Mouse (Mus musculus) cerebellum, adult 2 months (tissue): ENCODE results near the gene Clcn2. TPM values are rescaled to one million over a fixed set of nuclear protein-coding genes. Genes with fewer than 3 reads are reported as not detected.
A peak's percentile ranks its signal among the peaks of the same experiment; 100 is the strongest.
"Not testable (repeated sequence)": the region's sequence is repeated elsewhere in the genome, so short reads cannot be mapped to it uniquely, and the experiment has no call there.

ENCODE experiments used
- DNase-seq, 2 experiments: peaks; one replicate each; pipeline ENCODE4 v3.0.0; 2021
- H3K27ac ChIP-seq: fragments of 200-500 bp; 2 replicates; pipeline ENCODE4 v1.5.1; 2012; ENCODE audit warnings: low read length, control low read depth, inconsistent platforms; ENCODE audit not compliant: insufficient read depth
- H3K27me3 ChIP-seq: fragments of 200-500 bp; 2 replicates; pipeline ENCODE4 v1.6.1; 2012; ENCODE audit warnings: inconsistent platforms, mild to moderate bottlenecking, low read length, moderate library complexity; ENCODE audit not compliant: control insufficient read depth, insufficient read depth
- H3K4me1 ChIP-seq: fragments of 200-500 bp; 2 replicates; pipeline ENCODE4 v1.6.1; 2011; ENCODE audit warnings: low read length; ENCODE audit not compliant: control insufficient read depth, insufficient read depth
- H3K4me3 ChIP-seq: fragments of 200-500 bp; replicated peaks from 2 replicates; pipeline ENCODE3; 2011; ENCODE audit warnings: mild to moderate bottlenecking, low read depth, low read length, control low read depth; ENCODE audit not compliant: insufficient read depth
- CTCF ChIP-seq: fragments of 200-500 bp; IDR thresholded peaks from 2 replicates; pipeline ENCODE4 v1.5.1; 2011; ENCODE audit warnings: low read depth, mild to moderate bottlenecking, control low read depth, low read length, moderate library complexity, borderline replicate concordance; ENCODE audit not compliant: insufficient read depth
- POLR2A ChIP-seq: fragments of 200-500 bp; IDR thresholded peaks from 2 replicates; pipeline ENCODE4 v1.6.1; 2011; ENCODE audit warnings: low read length, control low read depth, borderline replicate concordance; ENCODE audit not compliant: insufficient read depth
- WGBS: fragments of 180-500 bp; shearing (Covaris S2); methylation state at CpG from one replicate; pipeline ENCODE4 v1.1.7; 2018; 5-methylcytosine and 5-hydroxymethylcytosine counted together
- polyA plus RNA-seq: library from polyadenylated mRNA; depleted of rRNA; stranded (reverse); fragments of >200 nt; gene quantifications from 2 replicates; pipeline ENCODE4 v1.2.3, GENCODE M21; 2012; rRNA removed

Clcn2 gene
- polyA plus RNA-seq, 1 experiment: 94.4 TPM

DNA sequence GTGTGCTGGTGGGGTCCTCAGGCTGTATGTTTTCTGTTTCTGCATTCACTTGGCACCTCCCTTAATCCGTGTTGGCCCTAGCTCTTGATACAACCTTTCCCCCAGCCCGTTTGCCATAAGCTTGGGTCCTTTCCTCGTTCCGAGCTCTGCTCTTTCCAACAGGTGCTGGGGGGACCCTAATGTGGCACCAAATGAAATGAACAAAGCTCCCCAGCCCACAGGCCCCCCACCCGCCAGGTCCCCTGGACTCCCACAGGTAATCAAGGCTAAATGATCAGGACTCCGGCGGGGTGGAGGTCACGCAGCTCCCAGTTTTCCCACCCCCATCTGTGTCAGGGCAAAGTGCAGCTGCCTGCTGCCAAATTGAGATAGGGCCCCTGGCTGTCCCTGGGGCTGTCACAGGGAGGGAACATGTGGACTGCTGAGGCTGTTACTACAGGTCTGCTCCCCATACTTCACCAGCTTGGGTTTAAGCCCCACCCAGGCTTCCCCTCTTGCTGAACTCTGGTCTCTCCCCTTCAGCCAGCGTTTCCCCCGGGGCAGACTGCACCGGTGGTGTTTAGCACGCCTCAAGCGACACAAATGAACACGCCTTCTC lies 43.7 kb downstream of the Clcn2 start:
- H3K4me3 ChIP-seq: peak overlapping the region; percentile 72
- DNase-seq: peak in 1 of 2 experiments; percentile 32
- TF ChIP-seq CTCF: no peak
- no peak for TF ChIP-seq POLR2A
- no peaks in the 10 kb centered on the region for H3K27me3 ChIP-seq
- peak overlapping the region; percentile 58; the same call in 1 of the 2 replicates for H3K27ac ChIP-seq
- H3K4me1 ChIP-seq: peaks cover 19% of the 10 kb centered on the region
- WGBS: 5% methylated on average over 14 of the region's 14 CpGs

DNA sequence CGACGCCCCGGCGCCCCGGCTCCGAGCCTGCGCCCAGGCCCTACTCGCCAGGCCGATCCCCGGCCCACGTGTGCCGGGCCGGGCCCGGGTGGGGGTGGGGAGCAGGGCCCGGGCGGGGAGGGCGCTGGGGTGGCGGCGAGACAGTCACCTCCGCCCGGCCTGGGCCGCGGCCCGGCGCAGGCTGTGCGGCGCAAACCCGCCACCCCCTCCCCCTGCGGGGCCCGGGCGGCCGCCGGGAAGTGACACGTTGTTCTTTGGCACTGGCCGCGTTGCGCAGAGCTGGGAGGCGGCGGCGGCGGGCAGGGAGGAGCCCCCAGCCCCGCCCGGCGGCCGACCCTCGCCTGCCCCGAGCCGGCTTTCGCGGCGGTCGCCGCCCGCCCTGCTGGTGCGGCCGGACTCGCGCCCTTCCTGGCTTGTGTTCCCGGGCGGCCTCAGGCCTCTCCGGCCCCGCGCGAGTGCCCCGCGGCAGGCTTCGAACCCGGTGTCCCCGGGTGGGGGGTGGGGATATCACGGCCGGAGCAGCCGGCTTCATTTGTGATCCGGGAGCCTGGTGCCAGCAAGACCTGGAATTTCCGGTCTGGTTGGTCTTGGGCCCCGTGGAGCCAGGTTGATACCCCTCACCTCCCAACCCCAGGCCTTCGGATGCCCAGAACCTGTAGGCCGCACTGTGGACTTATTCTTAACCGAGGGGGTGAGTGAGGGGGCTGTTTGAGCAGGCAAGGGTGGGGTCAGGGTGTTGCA lies 44.4 kb downstream of the Clcn2 start:
- Histone ChIP-seq H3K27ac (peak overlapping the region; percentile 58), H3K27me3 (no peaks in the 10 kb centered on the region), H3K4me3 (peak overlapping the region; percentile 72), H3K4me1 (peaks cover 19% of the 10 kb centered on the region)
- DNase-seq: peak in 1 of 2 experiments; percentile 61
- 1% methylated on average over 59 of the region's 78 CpGs for WGBS
- no peak for TF ChIP-seq POLR2A

DNA sequence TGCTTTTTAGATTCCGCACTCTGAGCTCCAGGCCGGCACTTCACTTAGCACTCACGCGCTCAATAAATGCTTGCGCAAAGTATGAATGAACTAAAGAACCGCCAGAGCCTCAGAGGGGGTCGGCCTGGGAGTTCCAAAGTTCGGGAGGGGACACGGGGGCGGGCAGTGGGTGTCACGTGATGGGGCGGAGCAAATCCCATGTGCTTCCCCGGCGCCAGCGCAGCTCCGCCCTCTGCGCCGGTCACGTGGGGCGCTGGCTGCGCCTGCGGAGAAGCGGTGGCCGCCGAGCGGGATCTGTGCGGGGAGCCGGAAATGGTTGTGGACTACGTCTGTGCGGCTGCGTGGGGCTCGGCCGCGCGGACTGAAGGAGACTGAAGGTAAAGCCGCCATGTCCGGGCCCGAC lies 45.0 kb downstream of the Clcn2 start:
- TF ChIP-seq CTCF (no peak), POLR2A (peak; percentile 64)
- peak; percentile 95 to 96 for DNase-seq
- WGBS: under 1% methylated on average over 34 of the region's 38 CpGs

DNA sequence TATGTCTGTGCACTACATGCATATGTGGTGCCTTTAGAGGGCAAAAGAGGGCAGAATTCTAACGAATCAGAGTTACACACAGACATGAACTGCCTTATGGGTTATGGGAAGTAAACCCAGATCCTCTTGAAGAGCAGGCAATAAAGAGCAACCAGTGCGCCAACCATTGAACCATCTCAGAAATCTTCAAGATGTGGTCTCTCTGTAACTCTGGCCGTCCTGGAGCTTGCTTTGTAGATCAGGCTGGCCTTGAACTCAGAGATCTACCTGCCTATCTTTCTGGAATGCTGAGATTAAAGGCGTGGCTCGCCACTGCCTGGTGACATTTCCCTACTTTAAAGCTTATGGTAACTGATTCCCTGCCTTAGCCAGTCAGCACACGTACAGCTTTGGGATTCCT lies 45.7 kb downstream of the Clcn2 start:
- DNase-seq: no peak
- Histone ChIP-seq H3K4me3 (no peak overlapping the region), H3K4me1 (peaks cover 9% of the 10 kb centered on the region; the same call in 1 of the 2 replicates), H3K27ac (no peak overlapping the region), H3K27me3 (no peaks in the 10 kb centered on the region)
- TF ChIP-seq CTCF (no peak), POLR2A (no peak)
- 24% methylated on average over 6 of the region's 6 CpGs for WGBS

More for the DNA sequence above, 45.0 kb downstream of the Clcn2 start:
- H3K27ac ChIP-seq: no peak overlapping the region
- H3K4me1 ChIP-seq: peaks cover 12% of the 10 kb centered on the region; the same call in 1 of the 2 replicates
- H3K4me3 ChIP-seq: peak overlapping the region; percentile 98
- no peaks in the 10 kb centered on the region for H3K27me3 ChIP-seq

DNA sequence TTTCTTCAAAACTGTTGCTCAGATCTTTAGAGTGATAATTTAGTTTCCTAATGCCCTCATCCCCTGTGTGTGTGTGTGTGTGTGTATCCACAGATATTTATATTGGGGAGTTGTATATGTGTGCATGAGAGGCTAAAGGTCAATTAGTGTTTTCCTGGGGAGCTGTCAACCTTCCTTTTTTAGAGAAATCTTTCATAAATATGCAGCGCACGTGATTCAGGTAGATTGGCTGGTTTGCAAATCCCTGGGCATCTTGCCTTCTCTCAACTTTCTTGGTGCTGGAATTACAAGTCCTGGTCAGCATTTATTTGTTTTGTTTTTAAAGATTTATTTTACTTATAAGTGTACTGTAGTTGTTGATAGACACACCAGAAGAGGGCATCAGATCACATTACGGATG lies 47.3 kb downstream of the Clcn2 start:
- Histone ChIP-seq H3K4me1 (peaks cover 8% of the 10 kb centered on the region; the same call in 1 of the 2 replicates), H3K27me3 (no peaks in the 10 kb centered on the region), H3K4me3 (no peak overlapping the region), H3K27ac (no peak overlapping the region)
- DNase-seq: no peak
- 87% methylated on average over 3 of the region's 3 CpGs for WGBS
- TF ChIP-seq POLR2A: no peak
- TF ChIP-seq CTCF: no peak

DNA sequence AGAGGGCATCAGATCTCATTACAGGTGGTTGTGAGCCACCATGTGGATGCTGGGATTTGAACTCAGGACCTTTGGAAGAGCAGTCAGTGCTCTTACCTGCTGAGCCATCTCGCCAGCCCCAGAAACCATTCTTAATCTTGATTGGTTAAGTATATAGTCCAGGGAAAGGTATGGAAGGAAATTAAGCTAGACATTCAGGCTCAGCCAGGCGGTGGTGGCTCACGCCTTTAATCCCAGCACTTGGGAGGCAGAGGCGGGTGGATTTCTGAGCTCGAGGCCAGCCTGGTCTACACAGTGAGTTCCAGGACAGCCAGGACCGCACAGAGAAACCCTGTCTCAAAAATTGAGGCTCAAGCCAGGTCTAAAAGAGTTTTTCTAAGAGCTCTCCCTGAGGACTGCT lies 49.5 kb downstream of the Clcn2 start, which contains the start of gene Eif4g1:
Eif4g1 (plus strand) TSS at position 301 of the 400 bp plus-strand sequence.
- H3K4me3 ChIP-seq, H3K27ac ChIP-seq, H3K4me1 ChIP-seq, H3K27me3 ChIP-seq, DNase-seq: not testable (repeated sequence)
- 93% methylated on average over 4 of the region's 6 CpGs for WGBS

DNA sequence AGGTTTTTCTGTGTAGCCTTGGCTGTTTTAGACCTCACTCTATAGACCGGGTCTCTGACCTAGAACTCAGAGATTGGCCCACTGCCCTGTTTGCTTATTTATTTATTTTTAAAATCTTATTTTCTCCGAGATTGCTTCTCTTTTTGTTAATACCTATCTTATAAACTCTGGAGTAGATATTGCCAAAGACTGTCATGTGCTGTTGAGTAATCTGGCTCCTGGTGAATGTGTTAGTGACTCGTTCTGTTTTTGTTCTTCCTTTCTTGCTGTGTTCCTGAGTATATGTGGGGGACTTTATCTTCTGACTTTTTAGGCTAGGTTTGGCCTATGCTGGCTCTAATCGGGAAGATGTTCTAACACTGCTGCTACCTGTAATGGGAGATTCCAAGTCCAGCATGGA lies 59.9 kb downstream of the Clcn2 start:
- no peaks in the 10 kb centered on the region for H3K27me3 ChIP-seq
- 79% methylated on average over 4 of the region's 4 CpGs for WGBS
- no peak for DNase-seq
- TF ChIP-seq CTCF (no peak), POLR2A (no peak)
- H3K4me1 ChIP-seq: no peaks in the 10 kb centered on the region; the same call in 1 of the 2 replicates
- H3K27ac ChIP-seq: no peak overlapping the region
- H3K4me3 ChIP-seq: no peak overlapping the region

DNA sequence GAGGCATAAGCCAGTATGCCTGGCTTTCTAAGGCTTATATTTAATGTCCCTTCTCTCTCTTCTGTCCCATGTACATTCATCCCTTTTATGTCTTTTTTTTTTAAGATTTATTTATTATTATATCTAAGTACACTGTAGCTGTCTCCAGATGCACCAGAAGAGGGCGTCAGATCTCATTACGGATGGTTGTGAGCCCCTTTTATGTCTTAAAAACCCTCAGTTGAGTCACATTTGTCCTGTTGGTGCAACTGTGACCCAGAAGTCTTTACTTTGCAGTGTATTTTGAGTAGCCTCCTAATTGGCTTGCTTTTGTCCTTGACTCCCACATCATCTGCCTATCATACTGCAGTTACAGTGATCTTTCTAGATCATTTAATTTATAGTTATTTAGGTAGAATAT lies 64.2 kb downstream of the Clcn2 start:
- TF ChIP-seq CTCF: no peak
- TF ChIP-seq POLR2A: no peak
- Histone ChIP-seq H3K4me3 (peak overlapping the region; percentile 7), H3K27me3 (no peaks in the 10 kb centered on the region), H3K27ac (no peak overlapping the region), H3K4me1 (no peaks in the 10 kb centered on the region; the same call in 1 of the 2 replicates)
- no peak for DNase-seq
- WGBS: 35% methylated on average over 2 of the region's 2 CpGs

Other genes with a start within 250 kb of the Clcn2 start
- gene Eif2b5, start 218.9 kb downstream of the Clcn2 start, polyA plus RNA-seq: 52.4 and 53.3 TPM in 2 replicates
- 60.2 and 66.5 TPM in 2 replicates for gene Dvl3, start 200.8 kb downstream of the Clcn2 start, polyA plus RNA-seq
- 1,156 and 1,178 TPM in 2 replicates for gene Ap2m1, start 182.3 kb downstream of the Clcn2 start, polyA plus RNA-seq
- 107 and 112 TPM in 2 replicates for gene Abcf3, start 169.2 kb downstream of the Clcn2 start, polyA plus RNA-seq
- 46.7 and 58.1 TPM in 2 replicates for gene Vwa5b2, start 128.3 kb downstream of the Clcn2 start, polyA plus RNA-seq
- 2.1 and 2.2 TPM in 2 replicates for gene Eef1akmt4, start 106.2 kb downstream of the Clcn2 start, polyA plus RNA-seq
- not detected in 2 replicates for gene Gm49333, start 106.1 kb downstream of the Clcn2 start, polyA plus RNA-seq
- gene Alg3, start 106.0 kb downstream of the Clcn2 start, polyA plus RNA-seq: 23.5 and 25.6 TPM in 2 replicates
- gene Camk2n2, start 96.5 kb downstream of the Clcn2 start, polyA plus RNA-seq: 230 and 239 TPM in 2 replicates
- 79.0 and 81.5 TPM in 2 replicates for gene Ece2, start 87.9 kb downstream of the Clcn2 start, polyA plus RNA-seq
- 203 and 204 TPM in 2 replicates for gene Psmd2, start 66.1 kb downstream of the Clcn2 start, polyA plus RNA-seq
- 184 and 193 TPM in 2 replicates for gene Eif4g1, start 49.4 kb downstream of the Clcn2 start, polyA plus RNA-seq
- gene Fam131a, start 24.5 kb downstream of the Clcn2 start, polyA plus RNA-seq: 123 and 137 TPM in 2 replicates
- gene Polr2h, start 81 bp downstream of the Clcn2 start, polyA plus RNA-seq: 38.6 and 41.2 TPM in 2 replicates
- 60.1 and 71.4 TPM in 2 replicates for gene Chrd, start 15.4 kb upstream of the Clcn2 start, polyA plus RNA-seq
- gene Thpo, start 16.8 kb upstream of the Clcn2 start, polyA plus RNA-seq: 15.8 and 19.6 TPM in 2 replicates